In the genomic region with DNA sequence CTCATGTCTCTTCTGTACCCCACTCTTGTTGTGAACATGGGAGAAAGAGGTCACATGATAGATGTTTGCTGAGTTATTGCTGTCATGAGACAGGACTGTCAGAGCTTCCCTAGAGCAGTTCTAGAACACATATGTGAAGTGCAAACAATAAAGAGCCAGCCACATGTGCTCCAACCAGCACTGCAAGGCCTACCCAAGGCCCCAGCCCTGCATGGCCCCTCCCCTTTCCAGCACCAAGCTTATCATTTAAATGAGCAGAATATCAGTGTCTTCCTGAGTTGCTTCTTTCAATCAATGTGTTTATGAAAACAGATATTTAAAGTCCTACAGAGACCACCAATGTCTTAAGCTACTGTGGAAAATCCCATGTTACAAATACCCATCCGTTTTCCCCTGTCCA, we compare ENCODE assay signal across 16 mouse cellular contexts.
"Had no signal": no experiment of that assay in that cellular context is flagged by ENCODE, and none has a peak within 500 bp of the region (broad histone marks: within the 10 kb centered on the region; RNA-seq: fewer than 3 reads in every experiment).

No protein-coding gene starts in this region.

- DNase-seq: retina, postnatal 1 day; right cerebral cortex, adult 18-20 months; right cerebral cortex, postnatal 14 days; right cerebral cortex, postnatal 25 days; right cerebral cortex, postnatal 4 days; spleen, adult 18-20 months; thymus, adult 18-20 months; thymus, adult 2 months; thymus, postnatal 14 days; thymus, postnatal 25 days; thymus, postnatal 36 days; thymus, postnatal 4 days had no signal

- H3K27ac ChIP-seq: neural tube, embryonic 13.5 days; neural tube, embryonic 15.5 days; stomach, embryonic 15.5 days; stomach, postnatal 0 days had no signal

- H3K36me3 ChIP-seq: neural tube, embryonic 13.5 days; neural tube, embryonic 15.5 days; stomach, embryonic 15.5 days had no signal

- H3K4me3 ChIP-seq: neural tube, embryonic 13.5 days; neural tube, embryonic 15.5 days; stomach, embryonic 15.5 days had no signal

- H3K27me3 ChIP-seq: neural tube, embryonic 13.5 days; neural tube, embryonic 15.5 days; stomach, embryonic 15.5 days had no signal

- H3K9me3 ChIP-seq: neural tube, embryonic 13.5 days; stomach, embryonic 15.5 days had no signal

- H3K4me1 ChIP-seq: stomach, embryonic 15.5 days had no signal
